Mouse (Mus musculus) midbrain, embryonic 16.5 days (tissue): Measurements from ENCODE around the gene 3110021N24Rik. TPM values are rescaled to one million over a fixed set of nuclear protein-coding genes. Genes with fewer than 3 reads are reported as not detected.
"Not testable (repeated sequence)": the region's sequence is repeated elsewhere in the genome, so short reads cannot be mapped to it uniquely, and the experiment has no call there.

Experiments
- ATAC-seq: fragments of 200-750 bp; cut with Nextera tagmentation; 2 replicates; pipeline ENCODE4 v1.8.0; 2017; ENCODE audit warnings: moderate TSS enrichment
- H3K27ac ChIP-seq: fragments of 300-500 bp; sonication (generic); 2 replicates; pipeline ENCODE4 v1.5.1; 2014; ENCODE audit warnings: mild to moderate bottlenecking, low read length, mixed read lengths
- H3K27me3 ChIP-seq: fragments of 300-500 bp; sonication (generic); 2 replicates; pipeline ENCODE4 v1.6.1; 2014; ENCODE audit warnings: low read depth, low read length, mixed read lengths; ENCODE audit not compliant: control insufficient read depth, insufficient read depth
- H3K36me3 ChIP-seq: fragments of 300-500 bp; sonication (generic); 2 replicates; pipeline ENCODE4 v1.6.1; 2014; ENCODE audit warnings: mild to moderate bottlenecking, low read length, moderate library complexity, mixed read lengths; ENCODE audit not compliant: control insufficient read depth, insufficient read depth
- H3K4me1 ChIP-seq: fragments of 300-500 bp; sonication (generic); 2 replicates; pipeline ENCODE4 v1.6.1; 2014; ENCODE audit warnings: mild to moderate bottlenecking, low read length, mixed read lengths; ENCODE audit not compliant: control insufficient read depth, insufficient read depth
- H3K4me2 ChIP-seq: fragments of 300-500 bp; sonication (generic); 2 replicates; pipeline ENCODE4 v1.6.1; 2014; ENCODE audit warnings: mild to moderate bottlenecking, low read length, mixed read lengths
- H3K4me3 ChIP-seq: fragments of 300-500 bp; sonication (generic); 2 replicates; pipeline ENCODE4 v1.5.1; 2014; ENCODE audit warnings: low read depth, mild to moderate bottlenecking, low read length, moderate library complexity, mixed read lengths
- H3K9ac ChIP-seq: fragments of 300-500 bp; sonication (generic); 2 replicates; pipeline ENCODE4 v1.6.1; 2014; ENCODE audit warnings: low read depth, low read length, mixed read lengths
- H3K9me3 ChIP-seq: fragments of 300-500 bp; sonication (generic); replicated peaks from 2 replicates; pipeline ENCODE4 v1.6.1; 2014; ENCODE audit warnings: mild to moderate bottlenecking, low read length, mixed read lengths; ENCODE audit not compliant: control insufficient read depth, poor library complexity, severe bottlenecking
- WGBS: fragments of 180-500 bp; shearing (Covaris S2); extraction: QIAGEN DNeasy Blood & Tissue Kit; methylation state at CpG from one replicate; pipeline ENCODE4 v1.1.7; 2014; 5-methylcytosine and 5-hydroxymethylcytosine counted together
- polyA plus RNA-seq: library from polyadenylated mRNA; unstranded; fragments of >200 nt; fragmentation: Nextera tagmentation; extraction: Ambion mirVana; gene quantifications from 2 replicates; pipeline ENCODE4 v1.2.1, GENCODE M21; 2015

3110021N24Rik gene
- polyA plus RNA-seq, result 0.75 and 1.1 TPM in 2 replicates

DNA sequence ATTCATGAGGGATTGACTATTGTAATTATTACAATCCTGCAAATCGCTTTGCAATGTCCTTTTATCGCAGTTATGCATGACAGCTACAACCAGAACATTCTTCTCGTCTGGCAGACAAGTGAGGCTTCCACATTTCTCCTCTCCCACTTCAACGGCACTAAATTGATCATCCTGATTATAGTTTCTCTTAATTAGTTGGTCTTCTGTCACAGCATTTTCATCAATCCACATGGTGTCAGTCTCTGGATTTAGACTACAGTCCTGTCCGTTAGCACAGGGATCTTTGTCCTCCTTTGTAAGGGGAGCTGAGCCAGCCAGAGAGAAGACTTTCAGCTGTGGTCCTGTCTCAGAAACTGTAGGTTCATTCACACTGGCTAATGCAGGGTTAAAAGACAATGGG is at the start of gene 3110021N24Rik:
Gene 3110021N24Rik, plus strand, starts transcription at position 301 of the 400 bp plus-strand sequence.
- Histone ChIP-seq H3K27me3 (no peaks in the 10 kb centered on the region), H3K27ac (no peak within 1 kb of the TSS), H3K36me3 (peaks cover 8% of the 10 kb centered on the region; the same call in 1 of the 2 replicates), H3K4me2 (no peak within 1 kb of the TSS), H3K4me1 (no peaks in the 10 kb centered on the region), H3K4me3 (no peak within 1 kb of the TSS), H3K9ac (no peak within 1 kb of the TSS), H3K9me3 (no peaks in the 10 kb centered on the region)
- 90% methylated on average over 5 of the region's 5 CpGs for WGBS
- no peak for ATAC-seq

GRCm38 (mm10) chr4:108686156-108686555 is 33.3 kb upstream of the 3110021N24Rik start:
- peaks cover 11% of the 10 kb centered on the region for H3K36me3 ChIP-seq
- H3K9ac ChIP-seq, result no peak overlapping the region
- ATAC-seq, result no peak
- no peak overlapping the region for H3K4me2 ChIP-seq
- 48% methylated on average over 3 of the region's 3 CpGs for WGBS
- H3K27me3 ChIP-seq, result no peaks in the 10 kb centered on the region
- H3K4me1 ChIP-seq, result no peaks in the 10 kb centered on the region
- no peak overlapping the region for H3K4me3 ChIP-seq
- H3K9me3 ChIP-seq, result no peaks in the 10 kb centered on the region
- H3K27ac ChIP-seq, result no peak overlapping the region

DNA sequence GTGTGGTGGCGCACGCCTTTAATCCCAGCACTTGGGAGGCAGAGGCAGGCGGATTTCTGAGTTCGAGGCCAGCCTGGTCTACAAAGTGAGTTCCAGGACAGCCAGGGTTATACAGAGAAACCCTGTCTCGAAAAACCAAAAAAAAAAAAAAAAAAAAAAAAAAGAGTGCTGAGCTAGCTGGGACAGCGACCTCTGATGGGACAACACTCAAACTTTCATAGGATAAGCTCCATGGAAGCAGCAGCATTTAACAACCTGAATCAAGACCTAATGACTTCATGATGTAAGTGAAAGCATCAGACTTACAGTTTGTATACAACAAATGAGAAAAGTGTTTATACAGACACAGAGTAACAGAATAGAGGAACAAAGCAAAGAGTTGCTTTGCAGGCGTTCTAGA is 32.4 kb upstream of the 3110021N24Rik start:
- WGBS, result 92% methylated on average over 6 of the region's 7 CpGs
- H3K4me1 ChIP-seq, H3K9me3 ChIP-seq, H3K4me3 ChIP-seq, H3K27me3 ChIP-seq, H3K4me2 ChIP-seq, H3K27ac ChIP-seq, ATAC-seq, H3K9ac ChIP-seq: not testable (repeated sequence)
- peaks cover 11% of the 10 kb centered on the region for H3K36me3 ChIP-seq

- 97% methylated on average over 3 of the region's 3 CpGs for WGBS
- H3K27me3 ChIP-seq, result no peaks in the 10 kb centered on the region
Measured at GRCm38 (mm10) chr4:108690479-108690878, 29.0 kb upstream of the 3110021N24Rik start.

DNA sequence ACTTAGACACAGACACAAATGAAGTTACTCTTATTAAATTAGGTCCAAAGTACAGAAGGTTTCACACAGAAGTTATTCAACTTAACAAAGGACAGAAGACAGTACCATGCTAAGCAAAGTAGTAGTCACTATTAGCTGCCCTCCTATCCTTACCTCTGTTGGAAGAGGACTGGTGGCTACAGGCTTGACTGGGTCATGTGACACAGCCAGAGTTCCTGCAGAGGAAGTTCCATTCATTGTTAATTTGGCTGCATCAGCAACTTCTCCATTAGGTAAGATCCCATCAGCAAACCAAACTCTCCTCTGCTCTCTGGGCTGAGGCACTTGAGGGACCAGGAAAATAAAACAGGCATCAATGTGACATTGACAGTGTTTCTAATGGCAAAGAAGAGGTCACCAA is 28.0 kb upstream of the 3110021N24Rik start:
- no peak for ATAC-seq
- Histone ChIP-seq H3K4me3 (no peak overlapping the region), H3K9me3 (no peaks in the 10 kb centered on the region), H3K9ac (no peak overlapping the region), H3K27me3 (no peaks in the 10 kb centered on the region), H3K36me3 (peaks cover 11% of the 10 kb centered on the region), H3K27ac (no peak overlapping the region), H3K4me1 (no peaks in the 10 kb centered on the region), H3K4me2 (no peak overlapping the region)

More at GRCm38 (mm10) chr4:108690479-108690878, 29.0 kb upstream of the 3110021N24Rik start:
- Histone ChIP-seq H3K9me3 (no peaks in the 10 kb centered on the region), H3K36me3 (peaks cover 11% of the 10 kb centered on the region), H3K4me1 (no peaks in the 10 kb centered on the region), H3K27ac (no peak overlapping the region), H3K4me3 (no peak overlapping the region), H3K4me2 (no peak overlapping the region), H3K9ac (no peak overlapping the region)
- no peak for ATAC-seq

DNA sequence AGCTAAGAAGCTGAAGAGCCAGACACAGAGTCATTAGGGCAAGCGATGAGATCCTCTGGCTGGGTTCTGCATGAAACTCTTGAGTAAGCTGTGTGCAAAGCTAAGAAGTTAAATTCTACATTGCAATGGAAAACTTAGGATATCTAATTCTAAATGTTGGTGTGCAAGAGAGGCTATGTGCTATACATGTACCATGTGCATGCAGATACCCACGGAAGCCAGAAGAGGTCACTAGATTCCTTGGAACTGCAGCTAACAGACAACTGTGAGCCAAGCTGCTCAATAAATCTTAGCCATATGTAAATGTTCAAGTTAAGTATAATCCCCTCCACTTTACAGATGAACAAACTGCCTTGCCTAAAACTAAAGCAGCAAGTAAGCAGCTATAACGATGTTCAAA is 22.5 kb upstream of the 3110021N24Rik start:
- Histone ChIP-seq H3K27ac (no peak overlapping the region), H3K4me2 (no peak overlapping the region), H3K4me3 (no peak overlapping the region), H3K9ac (no peak overlapping the region), H3K4me1 (no peaks in the 10 kb centered on the region), H3K36me3 (no peaks in the 10 kb centered on the region), H3K9me3 (no peaks in the 10 kb centered on the region), H3K27me3 (no peaks in the 10 kb centered on the region)
- no peak for ATAC-seq
- WGBS, result 58% methylated on average over 3 of the region's 3 CpGs

DNA sequence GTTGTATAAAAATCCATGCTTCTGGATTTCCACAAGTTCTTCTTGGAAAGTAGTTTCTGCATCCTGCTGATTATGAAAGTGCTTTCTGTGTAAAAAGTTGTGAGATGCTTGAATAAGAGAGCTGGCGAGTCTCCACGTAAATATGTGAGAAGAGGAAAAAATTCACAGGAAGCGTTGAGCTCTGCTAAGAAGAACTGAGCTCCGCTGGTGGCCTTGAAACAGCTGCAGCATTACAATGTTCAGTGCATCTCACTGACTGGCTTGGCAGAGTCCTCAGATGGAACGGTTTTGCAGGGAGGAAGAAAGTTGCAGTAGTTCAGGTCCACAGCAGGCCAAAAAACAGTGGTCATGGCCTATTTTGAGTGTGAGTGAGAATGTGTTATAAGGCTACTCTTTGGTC is 11.2 kb upstream of the 3110021N24Rik start:
- Histone ChIP-seq H3K4me2 (no peak overlapping the region), H3K9ac (no peak overlapping the region), H3K4me3 (no peak overlapping the region), H3K9me3 (no peaks in the 10 kb centered on the region), H3K36me3 (no peaks in the 10 kb centered on the region), H3K27ac (no peak overlapping the region), H3K27me3 (no peaks in the 10 kb centered on the region), H3K4me1 (no peaks in the 10 kb centered on the region)
- WGBS, result 80% methylated on average over 5 of the region's 5 CpGs
- ATAC-seq, result no peak

DNA sequence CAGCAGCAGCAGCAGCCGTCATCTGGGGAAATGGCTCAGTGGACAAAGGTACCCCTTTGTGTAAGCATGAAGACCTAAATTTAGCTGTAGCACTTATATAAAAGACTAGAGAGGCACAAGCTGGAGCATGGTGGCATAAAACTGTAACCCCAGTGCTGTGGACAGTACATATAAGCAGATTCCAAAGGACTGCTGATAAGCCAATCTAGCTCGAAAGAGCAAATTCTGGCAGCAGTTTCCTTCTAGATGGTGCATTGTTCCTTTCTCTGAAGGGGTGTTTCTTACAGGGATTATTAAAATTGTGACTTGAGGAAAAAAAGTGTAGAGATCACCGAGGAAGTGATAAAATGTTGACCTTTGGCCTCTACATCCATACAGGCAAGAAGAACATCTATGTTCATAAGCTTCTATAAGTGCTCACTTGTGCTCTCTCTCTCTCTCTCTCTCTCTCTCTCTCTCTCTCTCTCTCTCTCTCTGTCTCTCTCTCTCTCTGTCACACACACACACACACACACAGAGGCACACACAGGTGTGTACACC is 1.9 kb downstream of the 3110021N24Rik start:
- Histone ChIP-seq H3K4me2 (no peak overlapping the region), H3K4me1 (no peaks in the 10 kb centered on the region), H3K9ac (no peak overlapping the region), H3K27me3 (no peaks in the 10 kb centered on the region), H3K36me3 (peaks cover 12% of the 10 kb centered on the region; the same call in 1 of the 2 replicates), H3K9me3 (no peaks in the 10 kb centered on the region), H3K4me3 (no peak overlapping the region), H3K27ac (no peak overlapping the region)
- 90% methylated on average over 3 of the region's 3 CpGs for WGBS
- ATAC-seq, result no peak

GRCm38 (mm10) chr4:108724102-108724501 is 4.7 kb downstream of the 3110021N24Rik start:
- no peaks in the 10 kb centered on the region for H3K4me1 ChIP-seq
- 94% methylated on average over 2 of the region's 2 CpGs for WGBS
- H3K9ac ChIP-seq, result no peak overlapping the region
- no peaks in the 10 kb centered on the region for H3K27me3 ChIP-seq
- H3K36me3 ChIP-seq, result peaks cover 7% of the 10 kb centered on the region; the same call in 1 of the 2 replicates
- H3K9me3 ChIP-seq, result no peaks in the 10 kb centered on the region
- no peak overlapping the region for H3K27ac ChIP-seq
- ATAC-seq, result no peak
- no peak overlapping the region for H3K4me3 ChIP-seq
- H3K4me2 ChIP-seq, result no peak overlapping the region
